Mouse (Mus musculus): ENCODE measurements around the gene Rhov. TPM values are rescaled to one million over a fixed set of nuclear protein-coding genes. Genes with fewer than 3 reads are reported as not detected.

Rhov gene
- polyA plus RNA-seq, 1 experiment from 2014 or later: not detected

- no peak for DNase-seq (ENCODE audit: low spot score)
- Histone ChIP-seq H3K9ac (ENCODE audit: low read depth, low read length) (no peak overlapping the region), H3K4me1 (replicated peaks; ENCODE audit: control insufficient read depth, insufficient read depth, low read length) (peaks cover 5% of the 10 kb centered on the region), H3K4me3 (ENCODE audit: low read depth, low read length) (no peak overlapping the region), H3K27ac (ENCODE audit: low read depth, low read length) (no peak overlapping the region), H3K27me3 (replicated peaks; ENCODE audit: control insufficient read depth, insufficient read depth, low read length) (no peaks in the 10 kb centered on the region), H3K36me3 (ENCODE audit: control insufficient read depth, insufficient read depth, low read length) (peaks cover 28% of the 10 kb centered on the region), H3K4me2 (no peak overlapping the region), H3K9me3 (ENCODE audit: control insufficient read depth, low read length) (no peaks in the 10 kb centered on the region)
- no peak for ATAC-seq (replicated peaks; ENCODE audit: low FRiP score)
- 95% methylated on average over 18 of the region's 18 CpGs for WGBS
Measured at GRCm38 (mm10) chr2:119294411-119294810, 23.3 kb upstream of the Rhov start.

- Histone ChIP-seq H3K4me3 (ENCODE audit: low read depth, low read length) (no peak overlapping the region), H3K9me3 (ENCODE audit: control insufficient read depth, low read length) (no peaks in the 10 kb centered on the region), H3K27me3 (replicated peaks; ENCODE audit: control insufficient read depth, insufficient read depth, low read length) (no peaks in the 10 kb centered on the region), H3K36me3 (ENCODE audit: control insufficient read depth, insufficient read depth, low read length) (peaks cover 28% of the 10 kb centered on the region), H3K4me1 (replicated peaks; ENCODE audit: control insufficient read depth, insufficient read depth, low read length) (no peaks in the 10 kb centered on the region; the same call in 1 of the 2 replicates), H3K4me2 (no peak overlapping the region), H3K9ac (ENCODE audit: low read depth, low read length) (no peak overlapping the region), H3K27ac (ENCODE audit: low read depth, low read length) (no peak overlapping the region)
- no peak for ATAC-seq (replicated peaks; ENCODE audit: low FRiP score)
- 93% methylated on average over 34 of the region's 34 CpGs for WGBS
- no peak for DNase-seq (ENCODE audit: low spot score)
Measured at GRCm38 (mm10) chr2:119293776-119294390, 22.8 kb upstream of the Rhov start.

- H3K9ac ChIP-seq (ENCODE audit: low read depth, low read length): no peak overlapping the region
- H3K9me3 ChIP-seq (ENCODE audit: control insufficient read depth, low read length): no peaks in the 10 kb centered on the region
- H3K27me3 ChIP-seq (replicated peaks; ENCODE audit: control insufficient read depth, insufficient read depth, low read length): no peaks in the 10 kb centered on the region
- no peak overlapping the region for H3K27ac ChIP-seq (ENCODE audit: low read depth, low read length)
- WGBS: 94% methylated on average over 17 of the region's 17 CpGs
- DNase-seq (ENCODE audit: low spot score): no peak
- peaks cover 28% of the 10 kb centered on the region for H3K36me3 ChIP-seq (ENCODE audit: control insufficient read depth, insufficient read depth, low read length)
- ATAC-seq (replicated peaks; ENCODE audit: low FRiP score): no peak
- H3K4me1 ChIP-seq (replicated peaks; ENCODE audit: control insufficient read depth, insufficient read depth, low read length): no peaks in the 10 kb centered on the region; the same call in 1 of the 2 replicates
- H3K4me3 ChIP-seq (ENCODE audit: low read depth, low read length): no peak overlapping the region
- H3K4me2 ChIP-seq: no peak overlapping the region
Measured at GRCm38 (mm10) chr2:119293311-119293710, 22.2 kb upstream of the Rhov start.

GRCm38 (mm10) chr2:119292852-119293251, 21.8 kb upstream of the Rhov start:
- ATAC-seq (replicated peaks; ENCODE audit: low FRiP score) (no peak), DNase-seq (ENCODE audit: low spot score) (no peak)
- Histone ChIP-seq H3K4me1 (replicated peaks; ENCODE audit: control insufficient read depth, insufficient read depth, low read length) (no peaks in the 10 kb centered on the region; the same call in 1 of the 2 replicates), H3K9me3 (ENCODE audit: control insufficient read depth, low read length) (no peaks in the 10 kb centered on the region), H3K4me3 (ENCODE audit: low read depth, low read length) (no peak overlapping the region), H3K27ac (ENCODE audit: low read depth, low read length) (no peak overlapping the region), H3K9ac (ENCODE audit: low read depth, low read length) (no peak overlapping the region), H3K36me3 (ENCODE audit: control insufficient read depth, insufficient read depth, low read length) (peaks cover 28% of the 10 kb centered on the region), H3K4me2 (no peak overlapping the region), H3K27me3 (replicated peaks; ENCODE audit: control insufficient read depth, insufficient read depth, low read length) (no peaks in the 10 kb centered on the region)
- 91% methylated on average over 17 of the region's 17 CpGs for WGBS

GRCm38 (mm10) chr2:119292281-119292680, 21.2 kb upstream of the Rhov start:
- Histone ChIP-seq H3K27me3 (replicated peaks; ENCODE audit: control insufficient read depth, insufficient read depth, low read length) (no peaks in the 10 kb centered on the region), H3K9me3 (ENCODE audit: control insufficient read depth, low read length) (no peaks in the 10 kb centered on the region), H3K36me3 (ENCODE audit: control insufficient read depth, insufficient read depth, low read length) (peaks cover 26% of the 10 kb centered on the region), H3K9ac (ENCODE audit: low read depth, low read length) (no peak overlapping the region), H3K27ac (ENCODE audit: low read depth, low read length) (no peak overlapping the region), H3K4me2 (no peak overlapping the region), H3K4me3 (ENCODE audit: low read depth, low read length) (no peak overlapping the region), H3K4me1 (replicated peaks; ENCODE audit: control insufficient read depth, insufficient read depth, low read length) (no peaks in the 10 kb centered on the region; the same call in 1 of the 2 replicates)
- 86% methylated on average over 5 of the region's 5 CpGs for WGBS
- ATAC-seq (replicated peaks; ENCODE audit: low FRiP score) (no peak), DNase-seq (ENCODE audit: low spot score) (no peak)

GRCm38 (mm10) chr2:119289014-119289416, 17.9 kb upstream of the Rhov start:
- Histone ChIP-seq H3K4me1 (replicated peaks; ENCODE audit: control insufficient read depth, insufficient read depth, low read length) (no peaks in the 10 kb centered on the region; the same call in 1 of the 2 replicates), H3K9me3 (ENCODE audit: control insufficient read depth, low read length) (no peaks in the 10 kb centered on the region), H3K36me3 (ENCODE audit: control insufficient read depth, insufficient read depth, low read length) (peaks cover 11% of the 10 kb centered on the region), H3K9ac (ENCODE audit: low read depth, low read length) (peak overlapping the region; percentile 80), H3K4me2 (peak overlapping the region; percentile 88), H3K27me3 (replicated peaks; ENCODE audit: control insufficient read depth, insufficient read depth, low read length) (no peaks in the 10 kb centered on the region), H3K27ac (ENCODE audit: low read depth, low read length) (no peak overlapping the region), H3K4me3 (ENCODE audit: low read depth, low read length) (peak overlapping the region; percentile 79)
- DNase-seq (ENCODE audit: low spot score) (no peak), ATAC-seq (replicated peaks; ENCODE audit: low FRiP score) (peak; percentile 25; the same call in 1 of the 2 replicates)
- under 1% methylated on average over 11 of the region's 11 CpGs for WGBS

- DNase-seq (ENCODE audit: low spot score) (peak; percentile 99), ATAC-seq (replicated peaks; ENCODE audit: low FRiP score) (peak; percentile 96)
- Histone ChIP-seq H3K36me3 (ENCODE audit: control insufficient read depth, insufficient read depth, low read length) (peaks cover 5% of the 10 kb centered on the region), H3K4me3 (ENCODE audit: low read depth, low read length) (peak within 1 kb of the TSS; percentile 79), H3K4me1 (replicated peaks; ENCODE audit: control insufficient read depth, insufficient read depth, low read length) (no peaks in the 10 kb centered on the region; the same call in 1 of the 2 replicates), H3K4me2 (peak within 1 kb of the TSS; percentile 88), H3K27me3 (replicated peaks; ENCODE audit: control insufficient read depth, insufficient read depth, low read length) (no peaks in the 10 kb centered on the region), H3K9ac (ENCODE audit: low read depth, low read length) (peak within 1 kb of the TSS; percentile 80), H3K9me3 (ENCODE audit: control insufficient read depth, low read length) (no peaks in the 10 kb centered on the region), H3K27ac (ENCODE audit: low read depth, low read length) (peak within 1 kb of the TSS; percentile 52)
- under 1% methylated on average over 31 of the region's 31 CpGs for WGBS
Measured at GRCm38 (mm10) chr2:119288270-119288882, 17.3 kb upstream of the Rhov start, which contains the start of gene Vps18. Vps18 (plus strand) TSS chr2:119288740.

GRCm38 (mm10) chr2:119287372-119287771, 16.3 kb upstream of the Rhov start:
- ATAC-seq (replicated peaks; ENCODE audit: low FRiP score) (no peak), DNase-seq (ENCODE audit: low spot score) (no peak)
- no peaks in the 10 kb centered on the region for H3K27me3 ChIP-seq (replicated peaks; ENCODE audit: control insufficient read depth, insufficient read depth, low read length)
- no peaks in the 10 kb centered on the region for H3K9me3 ChIP-seq (ENCODE audit: control insufficient read depth, low read length)
- no peaks in the 10 kb centered on the region; the same call in 1 of the 2 replicates for H3K4me1 ChIP-seq (replicated peaks; ENCODE audit: control insufficient read depth, insufficient read depth, low read length)
- no peak overlapping the region for H3K4me3 ChIP-seq (ENCODE audit: low read depth, low read length)
- H3K36me3 ChIP-seq (ENCODE audit: control insufficient read depth, insufficient read depth, low read length): no peaks in the 10 kb centered on the region; the same call in 1 of the 2 replicates
- H3K4me2 ChIP-seq: no peak overlapping the region
- H3K27ac ChIP-seq (ENCODE audit: low read depth, low read length): no peak overlapping the region
- no peak overlapping the region for H3K9ac ChIP-seq (ENCODE audit: low read depth, low read length)
- 94% methylated on average over 5 of the region's 5 CpGs for WGBS

All from liver, embryonic 11.5 days (tissue).